Mouse (Mus musculus) left cerebral cortex, postnatal 14 days (tissue): ENCODE data around the gene Gm17651. TPM values are rescaled to one million over a fixed set of nuclear protein-coding genes. Genes with fewer than 3 reads are reported as not detected.

Experiments used
- DNase-seq, 2 experiments: peaks; one replicate each; pipeline ENCODE4 v3.0.0; 2021 to 2022; ENCODE audit warnings: low spot score in 2 of 2, mixed read lengths in 1 of 2
- intact Hi-C: fragments of 180-260 bp; cut with DNase I; formaldehyde crosslinking; loops from one replicate; pipeline ENCODE4 v1.15.1; 2025
- microRNA-seq, 2 experiments: library from miRNA; unstranded; fragments of <30 nt; microRNA quantifications; one replicate each; pipeline ENCODE4 v1.2.0; 2022
- total RNA-seq, 2 experiments: library from RNA; stranded (reverse); gene quantifications; 2 replicates each; pipeline ENCODE4 v1.2.3; 2021

Gm17651 gene
- total RNA-seq, 2 experiments from 2014 or later: not detected

DNA sequence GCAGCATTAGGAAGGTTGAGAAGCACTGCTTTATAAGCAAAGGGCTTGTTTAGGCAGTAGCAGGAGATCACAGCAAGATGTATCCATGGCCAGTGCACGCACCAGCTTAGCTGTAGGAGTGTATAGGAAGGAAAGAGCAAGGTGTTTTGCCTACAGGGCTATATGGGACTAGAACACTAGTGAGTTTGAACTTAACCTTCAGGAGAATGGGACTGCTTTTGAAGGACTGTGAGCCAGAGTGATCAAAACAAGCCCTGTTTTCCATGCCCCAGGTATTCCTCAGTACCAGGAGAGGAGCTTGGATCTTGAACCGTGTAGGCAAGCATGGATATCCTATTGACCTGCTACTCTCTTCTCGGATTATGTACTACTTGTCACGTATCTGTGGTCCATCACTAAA is 33.1 kb downstream of the Gm17651 start:
- no peak for DNase-seq
- intact Hi-C loops: no loop called here

DNA sequence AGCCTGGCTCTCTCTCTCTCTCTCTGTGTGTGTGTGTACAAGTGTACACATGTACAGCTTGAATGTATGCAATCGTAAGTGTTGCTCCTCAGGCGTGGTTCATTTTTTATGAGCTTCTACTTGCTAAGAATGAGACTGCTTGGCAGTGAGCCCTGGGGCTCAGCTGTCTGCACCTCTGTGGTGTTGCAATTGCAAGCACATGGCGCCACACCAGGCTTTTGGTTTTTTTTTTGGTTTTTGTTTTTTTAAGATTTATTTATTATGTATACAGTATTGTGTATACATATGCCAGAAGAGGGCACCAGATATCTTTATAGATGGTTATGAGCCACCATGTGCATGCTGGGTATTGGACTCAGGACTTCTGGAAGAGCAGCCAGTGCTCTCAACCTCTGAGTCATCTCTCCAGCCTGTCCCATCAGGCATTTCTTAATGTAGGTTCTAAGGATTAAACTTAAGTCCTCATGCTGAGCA is 40.2 kb downstream of the Gm17651 start:
- intact Hi-C loops: no loop called here
- DNase-seq: peak in 1 of 2 experiments; percentile 25

DNA sequence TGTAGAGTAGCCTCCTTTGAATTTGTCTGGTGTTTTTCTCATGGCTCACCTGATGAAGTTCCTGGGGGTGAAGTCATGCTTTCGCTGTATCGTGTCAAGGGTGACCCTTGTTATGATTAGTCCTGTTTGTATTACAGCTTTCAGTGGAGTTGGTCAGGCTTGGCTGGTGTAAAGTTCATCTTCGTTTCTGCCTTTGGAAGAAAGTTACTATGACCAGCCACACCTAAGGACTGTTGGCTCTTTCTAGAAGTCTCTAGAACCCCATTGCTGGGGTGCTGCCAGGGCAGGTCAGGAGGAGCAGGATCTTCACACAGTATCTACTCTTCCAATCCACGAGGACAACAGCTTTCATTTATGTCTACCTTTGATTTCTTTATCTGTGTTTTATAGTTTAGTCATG is 41.0 kb downstream of the Gm17651 start:
- no peak for DNase-seq
- intact Hi-C loops: no loop called here

DNA sequence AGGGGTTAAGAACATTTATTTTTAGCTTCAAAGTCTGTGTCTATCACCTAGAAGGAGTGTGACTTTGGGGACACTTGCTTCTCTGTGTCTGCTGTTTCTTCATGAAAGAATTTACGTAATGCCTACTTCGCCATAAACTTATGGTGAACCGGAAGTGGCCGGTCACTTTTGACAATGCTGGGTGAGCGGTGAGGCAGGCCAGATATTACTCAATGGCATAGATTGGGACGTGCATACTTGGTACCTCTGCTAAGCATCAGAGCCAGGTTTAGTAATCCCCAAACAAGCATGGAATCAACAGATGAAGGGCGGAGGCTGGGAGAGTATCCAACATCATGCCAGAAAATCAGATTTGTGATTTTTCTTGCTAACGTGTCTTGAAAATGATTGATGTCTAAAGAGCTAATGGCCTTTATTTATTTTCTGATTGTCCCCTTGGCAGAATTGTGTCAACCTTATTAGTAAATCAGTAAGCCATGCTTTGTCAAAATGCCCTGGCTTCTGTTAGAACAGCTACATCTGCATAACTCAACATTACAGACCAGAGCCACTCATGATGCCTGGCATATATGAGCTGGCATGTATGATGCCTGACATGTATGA is 43.1 kb downstream of the Gm17651 start:
- intact Hi-C loops: no loop called here
- no peak for DNase-seq

DNA sequence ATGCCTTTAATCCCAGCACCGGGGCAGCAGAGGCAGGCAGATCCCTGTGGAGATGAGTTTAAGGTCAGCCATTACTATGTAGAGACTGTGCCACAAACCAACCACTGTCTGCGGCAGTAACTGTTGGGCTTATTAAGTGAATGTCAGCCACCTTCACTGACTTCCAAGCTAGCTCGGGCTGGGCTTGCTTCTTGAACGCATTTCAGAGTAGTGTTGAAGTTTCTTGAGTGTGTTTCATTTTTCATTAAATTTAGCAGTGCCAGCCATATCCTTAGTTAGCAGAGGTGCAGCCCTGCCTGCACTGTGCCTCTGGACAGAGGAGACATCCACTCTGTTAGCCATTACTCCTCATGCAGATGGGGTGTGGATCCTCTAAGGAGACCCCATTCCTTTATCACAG is 43.7 kb downstream of the Gm17651 start:
- intact Hi-C loops: no loop called here
- DNase-seq: no peak

DNA sequence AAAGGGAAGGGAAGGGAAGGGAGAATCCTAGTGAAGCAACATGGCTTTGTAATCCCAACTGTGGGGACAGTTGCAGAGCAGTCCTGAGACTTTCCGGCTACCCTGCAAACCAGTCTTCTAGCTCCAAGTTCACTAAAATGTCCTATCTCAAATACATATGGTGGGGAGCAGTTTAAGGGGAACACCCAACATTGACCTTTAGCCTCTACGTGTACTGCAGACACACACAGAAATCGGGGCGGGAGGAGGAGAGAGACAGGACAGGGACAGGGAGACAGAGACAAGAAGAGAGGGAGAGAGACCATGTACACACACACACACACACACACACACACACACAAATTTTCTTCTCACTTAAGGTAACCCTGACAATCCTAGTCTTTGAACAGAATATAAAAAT is 44.6 kb downstream of the Gm17651 start:
- DNase-seq: no peak
- intact Hi-C loops: no loop called here

DNA sequence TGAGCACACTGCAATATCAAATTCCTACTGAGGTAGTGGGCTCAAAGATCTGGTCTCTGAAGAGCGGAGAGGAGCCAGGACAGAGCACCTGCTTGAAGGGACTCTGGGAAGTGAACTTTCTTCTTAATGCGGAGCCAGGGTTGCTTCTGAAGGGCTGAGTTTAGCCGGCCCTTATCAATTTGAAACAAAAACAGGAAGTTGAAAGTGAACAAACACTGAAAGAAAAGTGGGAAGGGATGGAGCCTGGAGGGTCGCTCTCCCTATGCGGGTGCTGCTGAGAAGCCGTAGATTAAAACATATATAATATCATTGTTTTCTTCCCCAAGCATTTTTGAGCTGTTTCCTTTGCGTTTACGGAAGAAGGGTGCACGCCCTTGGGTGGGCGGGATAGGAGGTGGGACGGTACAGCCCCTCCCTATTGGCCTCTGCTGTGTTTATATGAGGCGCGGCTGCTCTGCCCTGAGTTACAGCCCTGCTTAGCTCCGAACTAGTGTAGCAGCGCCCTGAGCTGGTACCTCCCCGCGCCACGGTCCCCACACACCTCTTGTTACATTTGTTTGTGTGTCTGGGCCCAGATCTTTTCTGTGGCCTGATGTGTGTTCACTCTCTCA is 46.0 kb downstream of the Gm17651 start, which contains the start of gene Fmo5:
Fmo5 (plus strand) TSS at position 414 of the 611 bp plus-strand sequence.
- no peak for DNase-seq

DNA sequence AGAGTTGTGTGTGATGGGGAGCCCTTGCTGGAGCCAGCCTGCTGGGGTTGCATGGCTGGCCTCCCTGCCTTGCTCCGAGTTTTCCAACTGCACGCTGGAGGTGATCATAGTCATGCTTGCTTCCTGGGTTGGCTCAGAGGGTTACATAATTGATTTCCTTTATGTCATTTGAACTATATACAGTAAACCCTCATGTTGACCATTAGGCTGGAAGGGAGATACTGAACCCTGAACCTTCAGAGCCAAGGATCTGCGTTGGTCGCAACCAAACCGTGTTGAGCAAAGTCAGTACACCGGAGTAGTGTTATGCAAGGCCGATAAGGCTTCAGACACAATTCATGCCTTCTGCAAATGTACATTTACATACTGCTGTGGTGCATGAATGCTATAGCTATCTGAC is 46.6 kb downstream of the Gm17651 start:
- intact Hi-C loops: no loop called here

More for the DNA sequence above, 46.0 kb downstream of the Gm17651 start, which contains the start of gene Fmo5:
- intact Hi-C loops: no loop called here

DNA sequence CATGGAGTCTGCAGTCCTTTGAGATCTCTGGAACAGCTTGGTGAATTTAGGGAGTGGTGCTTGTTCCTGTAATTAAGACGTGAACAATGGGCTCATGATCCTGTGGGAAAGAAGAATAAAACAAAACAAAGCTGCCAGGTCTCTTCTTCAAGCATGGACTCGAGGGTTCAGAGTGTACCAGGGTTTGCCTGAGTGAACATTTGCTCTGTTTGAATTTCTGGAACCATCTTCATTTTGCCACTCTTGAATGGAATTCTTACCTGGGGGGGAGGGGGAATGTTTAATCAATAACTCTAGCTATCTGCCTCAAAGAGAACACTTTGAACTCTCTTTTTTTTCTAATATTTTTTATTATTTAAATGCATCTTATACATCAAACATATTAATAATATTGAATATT is 49.9 kb downstream of the Gm17651 start:
- intact Hi-C loops: no loop called here
- DNase-seq: no peak

More for the DNA sequence above, 46.6 kb downstream of the Gm17651 start:
- DNase-seq: no peak

Small RNA genes within 50 kb of the gene (microRNA-seq; reads per million reads assigned to microRNA genes)
- gene Mir7225: 0 reads per million in 2 experiments

Other genes with a start within 250 kb of the Gm17651 start
- 10 to 100 TPM; 10.1 to 11.2 TPM for gene Chd1l, start 64.5 kb downstream of the Gm17651 start, total RNA-seq
- 1 to 10 TPM; 2.0 to 2.7 TPM for gene Fmo5, start 45.9 kb downstream of the Gm17651 start, total RNA-seq
- gene Prkab2, start 16.5 kb downstream of the Gm17651 start, total RNA-seq: 10 to 100 TPM; 29.8 to 31.8 TPM
- gene Pde4dip, start 214.0 kb upstream of the Gm17651 start, total RNA-seq: 100 to 1,000 TPM; 243 to 274 TPM
- gene Sec22b, start 226.5 kb upstream of the Gm17651 start, total RNA-seq: 10 to 100 TPM; 69.4 to 69.5 TPM